Mouse (Mus musculus): ENCODE results near the gene Kif4.

Gene Kif4

GRCm38 (mm10) chrX:100734359-100734758 lies 108.8 kb downstream of the Kif4 start:
- no peak for DNase-seq

GRCm38 (mm10) chrX:100738918-100739317 lies 113.4 kb downstream of the Kif4 start:
- peak in 1 of 2 experiments; percentile 5 for DNase-seq

- no peak for DNase-seq
Measured at GRCm38 (mm10) chrX:100739443-100739842, 113.9 kb downstream of the Kif4 start.

- no peak for DNase-seq
Measured at GRCm38 (mm10) chrX:100740785-100741184, 115.2 kb downstream of the Kif4 start.

DNA sequence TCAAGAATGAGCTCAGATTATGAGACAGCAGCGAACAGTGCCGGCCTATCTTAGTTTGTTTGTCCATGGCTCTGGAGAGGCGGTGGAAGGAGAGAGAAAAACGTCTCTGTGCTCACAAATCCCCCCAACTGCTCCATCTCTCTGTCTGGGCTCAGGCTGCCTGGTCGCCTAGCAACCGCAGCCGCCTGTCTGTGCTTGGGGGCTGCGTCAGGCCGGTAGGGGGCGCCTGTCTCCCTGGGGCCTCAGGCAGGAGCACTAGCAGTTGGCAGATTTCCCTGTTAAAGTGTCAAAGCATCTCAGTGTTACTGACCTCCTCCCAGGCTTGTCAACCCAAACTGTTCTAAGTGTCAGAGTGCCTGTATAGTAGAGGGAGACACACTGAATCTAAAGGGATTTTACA lies 116.4 kb downstream of the Kif4 start:
- peak; percentile 6 to 15 for DNase-seq

DNA sequence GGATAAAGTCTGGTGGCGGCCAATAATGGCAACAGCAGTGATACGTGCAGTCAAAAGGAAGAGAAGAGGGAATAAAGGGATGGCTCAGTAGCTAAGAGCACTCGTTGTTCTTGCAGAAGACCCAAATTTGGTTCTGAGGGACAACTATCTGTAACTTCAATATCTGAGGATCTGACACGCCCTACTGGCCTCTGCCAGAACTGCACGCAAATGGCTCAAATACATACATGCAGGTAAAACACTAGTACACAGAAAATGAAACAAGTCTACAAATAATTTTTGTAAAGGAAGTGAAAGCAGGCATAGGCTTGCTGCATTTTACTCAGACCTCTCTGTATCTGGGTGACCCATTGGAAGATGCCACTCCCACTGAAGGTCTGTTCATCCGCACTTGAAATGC lies 140.3 kb downstream of the Kif4 start:
- no peak for DNase-seq

GRCm38 (mm10) chrX:100767181-100767884 lies 141.8 kb downstream of the Kif4 start, which contains the start of gene Dlg3:
Dlg3 (plus strand) TSS chrX:100767722.
- no peak for DNase-seq

- no peak for DNase-seq
Measured at GRCm38 (mm10) chrX:100767885-100768626, 142.5 kb downstream of the Kif4 start.

GRCm38 (mm10) chrX:100769281-100769680 lies 143.7 kb downstream of the Kif4 start:
- no peak for DNase-seq

DNA sequence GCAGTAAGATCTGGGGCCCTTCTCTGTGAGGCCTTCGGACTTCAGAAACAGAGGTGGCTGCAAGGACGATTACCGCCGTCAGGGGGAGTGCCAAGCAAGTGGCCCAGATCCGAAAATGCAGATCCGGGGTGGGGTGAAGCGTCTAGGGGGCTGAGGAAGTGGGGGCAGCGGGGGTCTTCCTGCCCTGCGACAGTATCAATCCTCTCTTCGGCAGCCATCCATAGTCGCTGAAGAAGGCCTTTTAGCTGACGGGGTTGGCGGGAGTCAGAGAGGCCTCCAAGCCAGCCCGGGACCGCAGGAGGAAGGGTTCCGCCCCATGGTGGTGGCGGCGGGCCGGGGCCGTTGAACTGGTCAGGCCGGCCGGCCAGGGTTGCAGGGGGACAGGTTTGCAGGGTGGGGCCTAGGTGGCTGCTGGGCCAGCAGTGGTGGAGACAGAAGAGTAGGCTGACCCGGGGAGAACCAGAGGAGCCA lies 148.8 kb downstream of the Kif4 start:
- DNase-seq = peak; percentile 35 to 47

- no peak for DNase-seq
Measured at GRCm38 (mm10) chrX:100775405-100775804, 149.9 kb downstream of the Kif4 start.

GRCm38 (mm10) chrX:100776494-100776893 lies 151.0 kb downstream of the Kif4 start:
- peak; percentile 13 to 42 for DNase-seq
